ENCODE assay signal across 10 mouse cellular contexts in the genomic region with DNA sequence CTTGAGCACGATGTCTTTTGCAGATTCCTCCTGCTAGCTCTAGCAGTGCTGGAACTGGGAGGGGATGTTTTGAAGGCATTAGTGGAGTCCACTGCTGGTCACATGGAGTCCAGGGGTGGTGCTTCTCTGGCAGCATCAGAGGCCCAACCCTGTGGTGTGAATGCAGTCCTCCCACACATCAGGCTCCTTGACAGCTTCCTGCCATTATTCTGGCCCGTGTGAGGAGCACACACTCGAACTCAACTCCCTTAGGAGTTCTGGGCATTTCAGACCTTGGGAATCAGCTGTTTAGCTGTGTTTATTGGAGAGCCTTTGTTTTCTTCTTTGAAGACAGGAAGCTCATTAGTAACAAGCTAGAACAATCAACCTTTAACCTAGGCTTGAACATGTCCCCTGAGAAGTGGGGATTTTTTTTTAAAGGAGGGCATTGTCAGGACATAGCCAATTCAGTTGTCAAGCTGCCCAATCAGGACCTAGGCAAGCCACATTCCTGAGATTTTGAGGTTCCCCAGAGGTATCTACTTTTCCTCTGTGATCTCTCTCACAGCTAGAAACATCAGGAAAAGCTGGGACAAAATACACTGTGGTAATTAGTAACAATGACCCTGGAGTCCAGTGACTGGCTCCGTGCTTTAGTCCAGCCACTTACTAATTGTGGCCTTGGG.
A peak's percentile ranks its signal among the peaks of the same experiment; 100 is the strongest.
DNase-seq lines count a peak whose midpoint lies in the region; ATAC-seq and TF ChIP-seq lines count a peak whose summit lies in the region.
"Had no signal": no experiment of that assay in that cellular context is flagged by ENCODE, and none has a peak within 500 bp of the region (broad histone marks: within the 10 kb centered on the region; RNA-seq: fewer than 3 reads in every experiment).

No protein-coding gene starts in this region.

- H3K27ac ChIP-seq in heart, embryonic 11.5 days (ENCODE audit: low read depth, low read length), result no peak overlapping the region
- H3K27ac ChIP-seq in midbrain, embryonic 13.5 days, result no peak overlapping the region
- H3K27ac ChIP-seq in liver, postnatal 0 days (ENCODE audit: low read depth), result no peak overlapping the region
- H3K27ac ChIP-seq: embryonic facial prominence, embryonic 13.5 days; neural tube, embryonic 15.5 days had no signal

- H3K4me1 ChIP-seq in heart, embryonic 11.5 days (ENCODE audit: control insufficient read depth, insufficient read depth, low read length), result no peaks in the 10 kb centered on the region
- H3K4me1 ChIP-seq in midbrain, embryonic 13.5 days (replicated peaks), result no peaks in the 10 kb centered on the region
- no peaks in the 10 kb centered on the region for H3K4me1 ChIP-seq in liver, postnatal 0 days (ENCODE audit: insufficient read depth)
- H3K4me1 ChIP-seq: neural tube, embryonic 15.5 days had no signal

- no peak for ATAC-seq in heart, embryonic 11.5 days (replicated peaks; ENCODE audit: insufficient number of reproducible peaks, low FRiP score, low TSS enrichment)
- ATAC-seq in midbrain, embryonic 13.5 days, result no peak
- no peak for ATAC-seq in liver, postnatal 0 days

- 40% methylated on average over 4 of the region's 4 CpGs for WGBS in heart, embryonic 11.5 days (ENCODE audit: insufficient replicate concordance)
- WGBS in midbrain, embryonic 13.5 days, result 72% methylated on average over 4 of the region's 4 CpGs
- WGBS in liver, postnatal 0 days (ENCODE audit: insufficient replicate concordance), result 44% methylated on average over 4 of the region's 4 CpGs

- peak; percentile 71 to 91 for DNase-seq in heart, adult 18-20 months
- DNase-seq in gastrocnemius, postnatal 25 days, result peak; percentile 71
- DNase-seq in kidney, adult 9 months, result peak; percentile 68
- peak; percentile 75 for DNase-seq in lung, postnatal 36 days
- DNase-seq in urinary bladder, postnatal 4 days (ENCODE audit: low spot score in 2 of 2), result no peak
- DNase-seq in liver, postnatal 0 days, result no peak

- no peaks in the 10 kb centered on the region for H3K9me3 ChIP-seq in heart, embryonic 11.5 days (replicated peaks; ENCODE audit: control insufficient read depth, low read length)
- no peaks in the 10 kb centered on the region for H3K9me3 ChIP-seq in midbrain, embryonic 13.5 days
- no peaks in the 10 kb centered on the region for H3K9me3 ChIP-seq in liver, postnatal 0 days (ENCODE audit: low read length)
- H3K9me3 ChIP-seq: embryonic facial prominence, embryonic 13.5 days; neural tube, embryonic 15.5 days had no signal

- no peak overlapping the region for H3K9ac ChIP-seq in heart, embryonic 11.5 days (ENCODE audit: low read depth, low read length)
- H3K9ac ChIP-seq in midbrain, embryonic 13.5 days (replicated peaks), result no peak overlapping the region
- no peak overlapping the region for H3K9ac ChIP-seq in liver, postnatal 0 days (replicated peaks)
- H3K9ac ChIP-seq: embryonic facial prominence, embryonic 13.5 days; neural tube, embryonic 15.5 days had no signal

- no peak overlapping the region for H3K4me2 ChIP-seq in heart, embryonic 11.5 days
- no peak overlapping the region for H3K4me2 ChIP-seq in midbrain, embryonic 13.5 days (replicated peaks)
- no peak overlapping the region for H3K4me2 ChIP-seq in liver, postnatal 0 days (ENCODE audit: low read depth, low read length)
- H3K4me2 ChIP-seq: embryonic facial prominence, embryonic 13.5 days; neural tube, embryonic 15.5 days had no signal

- no peaks in the 10 kb centered on the region for H3K36me3 ChIP-seq in heart, embryonic 11.5 days (ENCODE audit: control insufficient read depth, insufficient read depth, low read length)
- H3K36me3 ChIP-seq in midbrain, embryonic 13.5 days, result no peaks in the 10 kb centered on the region
- H3K36me3 ChIP-seq in liver, postnatal 0 days (replicated peaks; ENCODE audit: insufficient read depth, low read length), result no peaks in the 10 kb centered on the region
- H3K36me3 ChIP-seq: embryonic facial prominence, embryonic 13.5 days; neural tube, embryonic 15.5 days had no signal

- TF ChIP-seq EP300 in liver, postnatal 0 days (IDR thresholded peaks at IDR 0.05; ENCODE audit: low read depth), result no peak

- no peak overlapping the region for H3K4me3 ChIP-seq in heart, embryonic 11.5 days (ENCODE audit: low read depth, low read length)
- H3K4me3 ChIP-seq in midbrain, embryonic 13.5 days (replicated peaks), result no peak overlapping the region
- no peak overlapping the region for H3K4me3 ChIP-seq in liver, postnatal 0 days (ENCODE audit: low read depth, low read length)
- H3K4me3 ChIP-seq: embryonic facial prominence, embryonic 13.5 days; neural tube, embryonic 15.5 days had no signal

- TF ChIP-seq CTCF in liver, postnatal 0 days (IDR thresholded peaks at IDR 0.05; ENCODE audit: low read depth), result no peak

- H3K27me3 ChIP-seq in heart, embryonic 11.5 days (ENCODE audit: control insufficient read depth, insufficient read depth, low read length), result no peaks in the 10 kb centered on the region
- no peaks in the 10 kb centered on the region for H3K27me3 ChIP-seq in midbrain, embryonic 13.5 days
- no peaks in the 10 kb centered on the region for H3K27me3 ChIP-seq in liver, postnatal 0 days (ENCODE audit: insufficient read depth, low read length)
- H3K27me3 ChIP-seq: embryonic facial prominence, embryonic 13.5 days; neural tube, embryonic 15.5 days had no signal

Comparison
In these comparisons a context has a peak if more than half of its experiments do, and no peak if none do; other contexts are left out.
1. DNase-seq: peak in heart, adult 18-20 months (2 of 2), gastrocnemius, postnatal 25 days (single experiment), kidney, adult 9 months (single experiment) and lung, postnatal 36 days (single experiment); none in urinary bladder, postnatal 4 days (0 of 2) and liver, postnatal 0 days (single experiment).